Mouse (Mus musculus): ENCODE results near the gene Txndc11. TPM values are rescaled to one million over a fixed set of nuclear protein-coding genes. Genes with fewer than 3 reads are reported as not detected.

Txndc11 gene
- 12.6 TPM for polyA plus RNA-seq (2014; fragmentation: Illumina TruSeq; extraction: RNeasy Lipid Tissue Mini Kit (QIAGEN cat#74804); ENCODE audit: insufficient read depth, low read depth, low replicate concordance)

DNA sequence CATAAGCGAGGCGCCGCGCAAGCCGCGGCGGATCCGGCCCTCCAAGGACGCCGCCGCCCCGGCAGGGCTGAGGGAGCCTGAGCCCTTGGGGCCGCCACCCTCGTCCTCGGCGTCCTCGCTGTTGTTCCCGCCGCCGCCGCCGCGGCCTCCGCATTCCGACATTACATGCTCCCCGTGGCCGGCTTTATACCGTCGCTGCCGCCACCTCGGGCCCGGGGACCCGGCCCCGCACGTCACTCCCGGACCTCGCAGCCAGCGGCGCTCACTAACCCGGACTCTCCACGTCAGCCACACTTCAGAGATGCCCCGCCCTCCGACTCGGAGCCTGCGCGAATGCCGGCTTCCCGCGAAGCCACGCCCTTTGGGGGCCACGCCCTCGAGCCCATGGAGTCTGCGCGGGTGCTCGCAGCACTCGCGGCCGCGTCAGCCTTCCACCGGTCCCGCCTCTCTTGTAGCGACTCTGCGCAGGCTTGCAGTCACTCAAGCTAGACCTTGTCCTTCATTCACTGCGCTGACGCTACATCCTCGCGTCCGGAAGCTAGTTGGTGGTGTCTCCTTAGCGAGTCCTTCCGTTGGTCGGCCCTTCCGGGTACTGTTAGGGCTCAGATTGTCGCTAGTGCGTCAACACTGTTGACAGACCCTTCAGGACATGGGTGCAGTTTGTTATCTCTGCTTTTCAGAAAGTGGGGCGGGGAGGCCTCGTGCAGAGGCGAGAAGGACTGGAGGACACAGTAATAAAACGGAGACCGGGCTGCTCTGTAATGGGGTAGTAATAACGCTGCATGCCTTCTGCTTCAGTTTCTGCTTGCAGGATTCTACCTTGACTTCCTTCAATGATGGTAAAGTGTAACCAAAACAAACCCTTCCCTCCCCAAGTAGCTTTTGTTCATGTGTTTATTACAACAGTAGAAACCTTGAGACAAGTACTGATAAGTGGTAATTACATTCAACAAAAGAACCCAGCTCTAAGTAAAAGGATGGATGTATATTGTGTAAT, at the start of gene Txndc11:
Txndc11 (minus strand) TSS at position 303 of the 997 bp plus-strand sequence.

DNA sequence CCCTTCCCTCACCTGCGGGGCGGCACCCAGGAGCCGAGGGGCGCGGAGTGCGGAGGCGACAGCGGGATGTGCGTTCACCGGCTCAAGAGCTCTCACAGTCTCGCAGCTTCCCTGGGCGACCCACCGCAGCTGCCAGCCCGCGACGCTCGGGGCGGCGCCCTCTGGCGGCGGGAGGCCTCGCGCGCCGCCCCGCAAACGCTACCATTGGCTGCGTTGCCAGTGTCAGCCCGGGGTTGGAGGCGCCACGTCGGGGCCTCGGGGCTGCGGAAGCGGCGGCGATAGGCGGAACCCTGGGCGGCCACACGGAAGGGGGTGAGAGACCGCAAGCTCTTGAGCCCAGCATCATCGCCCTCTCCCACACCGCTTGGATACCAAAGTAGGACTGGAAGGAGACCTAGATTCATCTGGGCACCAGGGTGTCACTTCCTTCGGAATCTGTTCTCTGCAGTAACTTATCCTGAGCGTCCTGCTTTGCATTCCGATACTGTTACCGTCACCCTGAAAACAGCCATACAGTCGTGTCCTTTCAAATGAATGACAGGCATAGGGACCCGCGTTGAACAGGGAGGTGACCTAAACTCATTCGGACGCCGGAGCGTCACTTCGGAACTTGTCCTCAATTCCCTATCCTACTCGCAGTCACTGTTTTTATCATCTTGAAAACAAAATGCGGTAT, 41.9 kb upstream of the Txndc11 start, which contains the start of gene Zc3h7a:
Zc3h7a (minus strand) TSS at position 186 of the 676 bp plus-strand sequence.

DNA sequence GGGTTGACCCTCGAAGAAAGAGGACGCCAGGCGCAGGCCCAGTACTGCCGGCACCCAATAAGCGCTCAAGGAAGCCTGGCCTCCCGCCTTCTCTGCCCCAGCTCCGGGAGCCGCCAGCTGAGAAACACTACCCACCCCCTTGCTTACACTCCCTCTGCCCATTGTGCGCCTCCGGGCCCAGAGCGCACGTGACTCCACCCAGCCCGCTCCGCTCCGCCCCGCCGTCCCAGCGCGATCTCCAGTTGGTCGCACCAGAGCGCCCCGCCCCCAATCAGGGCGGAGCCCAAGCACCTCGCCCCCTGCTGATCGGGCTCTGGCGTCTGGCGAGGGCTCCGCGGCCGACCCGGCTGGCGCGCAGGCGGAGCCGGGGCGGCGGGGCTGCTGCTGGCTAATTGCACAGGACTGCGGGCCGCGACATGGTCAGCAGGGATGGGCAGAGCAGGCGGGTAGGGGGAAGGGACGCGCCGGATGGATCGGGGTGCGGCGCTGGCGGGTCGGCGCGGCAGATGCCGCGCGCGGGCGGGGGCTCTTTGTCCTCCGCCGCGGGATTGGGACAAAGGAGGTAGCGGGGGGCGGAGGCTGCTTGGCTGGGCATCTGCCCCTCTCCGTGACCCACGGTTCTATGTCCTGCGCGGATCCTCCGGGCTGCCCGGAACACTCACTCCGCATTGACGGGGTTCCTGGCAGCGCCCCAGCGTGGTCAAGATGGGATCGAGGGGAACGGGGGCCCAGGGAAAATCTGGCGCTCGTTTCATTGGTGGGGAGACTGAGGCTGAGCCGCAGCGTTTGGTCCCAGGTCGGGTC, 68.2 kb downstream of the Txndc11 start, which contains the start of gene Litaf:
Litaf (minus strand) TSS at position 129 of the 804 bp plus-strand sequence.

DNA sequence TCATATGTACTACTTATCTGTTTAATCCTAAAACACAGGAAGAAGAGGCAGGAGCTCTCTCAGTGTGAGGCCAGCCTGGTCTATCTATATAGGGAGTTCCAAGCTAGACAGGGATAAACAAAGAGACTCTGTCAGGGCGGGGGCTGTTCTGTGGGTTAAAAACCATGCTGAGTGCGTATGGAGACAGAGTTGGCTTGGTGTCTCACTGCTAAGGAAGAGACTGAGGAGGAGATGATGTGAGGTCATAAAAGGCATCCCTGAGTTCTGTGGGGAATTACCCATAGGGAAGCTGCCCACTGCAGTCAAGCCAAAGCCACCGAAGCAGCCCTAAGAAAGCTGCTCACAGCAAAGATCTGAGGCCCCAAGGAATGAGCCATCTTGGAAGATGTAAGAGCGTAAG, 73.8 kb downstream of the Txndc11 start, which contains the start of gene Snn:
Snn (plus strand) TSS at position 301 of the 400 bp plus-strand sequence.

Other genes starting within 250 kb of the Txndc11 start
- gene Snn, start 73.7 kb downstream of the Txndc11 start, polyA plus RNA-seq (2014; fragmentation: Illumina TruSeq; extraction: RNeasy Lipid Tissue Mini Kit (QIAGEN cat#74804); ENCODE audit: insufficient read depth, low read depth, low replicate concordance), result 25.3 TPM
- gene Litaf, start 68.5 kb downstream of the Txndc11 start, polyA plus RNA-seq (2014; fragmentation: Illumina TruSeq; extraction: RNeasy Lipid Tissue Mini Kit (QIAGEN cat#74804); ENCODE audit: insufficient read depth, low read depth, low replicate concordance), result 40.7 TPM
- 44.2 TPM for gene Zc3h7a, start 41.7 kb upstream of the Txndc11 start, polyA plus RNA-seq (2014; fragmentation: Illumina TruSeq; extraction: RNeasy Lipid Tissue Mini Kit (QIAGEN cat#74804); ENCODE audit: insufficient read depth, low read depth, low replicate concordance)
- gene Rsl1d1, start 68.7 kb upstream of the Txndc11 start, polyA plus RNA-seq (2014; fragmentation: Illumina TruSeq; extraction: RNeasy Lipid Tissue Mini Kit (QIAGEN cat#74804); ENCODE audit: insufficient read depth, low read depth, low replicate concordance), result 38.8 TPM
- 42.4 TPM for gene Gspt1, start 119.7 kb upstream of the Txndc11 start, polyA plus RNA-seq (2014; fragmentation: Illumina TruSeq; extraction: RNeasy Lipid Tissue Mini Kit (QIAGEN cat#74804); ENCODE audit: insufficient read depth, low read depth, low replicate concordance)
- gene Tnfrsf17, start 179.2 kb upstream of the Txndc11 start, polyA plus RNA-seq (2014; fragmentation: Illumina TruSeq; extraction: RNeasy Lipid Tissue Mini Kit (QIAGEN cat#74804); ENCODE audit: insufficient read depth, low read depth, low replicate concordance), result 0.64 TPM
- 2.0 TPM for gene Snx29, start 188.3 kb upstream of the Txndc11 start, polyA plus RNA-seq (2014; fragmentation: Illumina TruSeq; extraction: RNeasy Lipid Tissue Mini Kit (QIAGEN cat#74804); ENCODE audit: insufficient read depth, low read depth, low replicate concordance)

Measured in lung, adult 10 weeks (tissue).